Mouse (Mus musculus) midbrain, embryonic 10.5 days (tissue): ENCODE measurements around the gene Ttc34. TPM values are rescaled to one million over a fixed set of nuclear protein-coding genes. Genes with fewer than 3 reads are reported as not detected.

Experiments
- DNase-seq: peaks from one replicate; pipeline ENCODE4 v3.0.0-alpha.2; 2017; ENCODE audit warnings: low spot score
- H3K27ac ChIP-seq: fragments of 300-500 bp; sonication (generic); replicated peaks from 2 replicates; pipeline ENCODE4 v1.5.1; 2016; ENCODE audit warnings: mild to moderate bottlenecking
- H3K27me3 ChIP-seq: fragments of 300-500 bp; sonication (generic); 2 replicates; pipeline ENCODE4 v1.6.1; 2016; ENCODE audit warnings: low read depth, mild to moderate bottlenecking; ENCODE audit not compliant: poor library complexity, severe bottlenecking
- H3K36me3 ChIP-seq: fragments of 300-500 bp; sonication (generic); 2 replicates; pipeline ENCODE4 v1.6.1; 2016; ENCODE audit warnings: mild to moderate bottlenecking, moderate library complexity
- H3K4me1 ChIP-seq: fragments of 300-500 bp; sonication (generic); 2 replicates; pipeline ENCODE4 v1.6.1; 2016
- H3K4me3 ChIP-seq: fragments of 300-500 bp; sonication (generic); 2 replicates; pipeline ENCODE4 v1.5.1; 2016; ENCODE audit warnings: mild to moderate bottlenecking, moderate library complexity
- H3K9me3 ChIP-seq: fragments of 300-500 bp; sonication (generic); replicated peaks from 2 replicates; pipeline ENCODE4 v1.6.1; 2016; ENCODE audit warnings: mild to moderate bottlenecking
- WGBS: fragments of 180-500 bp; shearing (Covaris S2); methylation state at CpG from one replicate; pipeline ENCODE4 v1.1.7; 2016; 5-methylcytosine and 5-hydroxymethylcytosine counted together
- polyA plus RNA-seq: library from polyadenylated mRNA; unstranded; fragments of >200 nt; fragmentation: Nextera tagmentation; extraction: Ambion mirVana; gene quantifications from 2 replicates; pipeline ENCODE4 v1.2.1, GENCODE M21; 2016

Gene Ttc34
- polyA plus RNA-seq, 1 experiment from 2014 or later: 0.22 TPM

DNA sequence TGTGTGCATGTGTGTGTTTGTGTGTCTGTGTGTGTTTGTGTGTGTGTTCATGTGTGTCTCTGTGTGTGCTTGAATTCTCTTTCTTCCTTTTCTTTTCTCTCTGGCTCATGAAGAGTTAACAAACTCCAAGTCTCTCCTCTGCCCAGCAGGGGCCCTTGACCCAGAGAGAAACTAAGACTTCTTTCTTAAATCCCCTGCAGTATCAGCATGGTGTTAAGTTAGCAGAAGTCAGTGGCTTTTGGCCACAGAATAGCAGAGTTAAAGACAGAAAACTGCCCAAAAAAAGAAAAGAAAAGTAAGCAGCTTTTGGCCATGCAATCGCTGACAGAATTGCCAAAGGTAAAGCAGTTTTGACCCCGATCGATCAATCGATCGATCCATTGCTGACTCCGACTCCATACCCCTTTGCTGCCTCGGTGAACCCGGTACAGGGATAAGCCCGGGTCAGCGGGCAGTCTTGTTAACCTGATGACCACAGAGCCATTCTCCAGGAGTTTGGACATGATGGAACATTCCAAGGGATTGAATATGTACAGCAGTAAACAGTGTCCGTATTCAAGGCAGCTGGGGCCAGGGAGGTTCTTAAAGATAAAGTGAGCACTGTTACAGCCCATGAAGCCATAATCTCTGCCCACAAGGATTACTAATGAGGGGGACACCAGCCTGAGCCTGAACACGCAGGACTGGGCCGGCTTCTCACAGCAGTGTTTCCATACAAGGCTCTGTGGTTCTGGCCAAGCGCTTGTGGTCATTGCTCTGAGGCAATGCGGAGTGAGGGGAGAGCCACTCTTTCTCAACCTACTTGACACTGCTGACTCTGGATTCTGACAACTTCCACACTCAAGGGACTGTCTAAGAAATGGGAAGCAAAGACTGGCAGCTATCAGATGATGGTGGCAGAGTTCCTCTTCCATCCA, 73.6 kb downstream of the Ttc34 start:
- no peak for DNase-seq
- 14% methylated on average over 15 of the region's 15 CpGs for WGBS
- Histone ChIP-seq H3K27ac (peak overlapping the region; percentile 47), H3K27me3 (no peaks in the 10 kb centered on the region), H3K9me3 (no peaks in the 10 kb centered on the region), H3K4me1 (peaks cover 33% of the 10 kb centered on the region), H3K4me3 (peak overlapping the region; percentile 29), H3K36me3 (no peaks in the 10 kb centered on the region)

DNA sequence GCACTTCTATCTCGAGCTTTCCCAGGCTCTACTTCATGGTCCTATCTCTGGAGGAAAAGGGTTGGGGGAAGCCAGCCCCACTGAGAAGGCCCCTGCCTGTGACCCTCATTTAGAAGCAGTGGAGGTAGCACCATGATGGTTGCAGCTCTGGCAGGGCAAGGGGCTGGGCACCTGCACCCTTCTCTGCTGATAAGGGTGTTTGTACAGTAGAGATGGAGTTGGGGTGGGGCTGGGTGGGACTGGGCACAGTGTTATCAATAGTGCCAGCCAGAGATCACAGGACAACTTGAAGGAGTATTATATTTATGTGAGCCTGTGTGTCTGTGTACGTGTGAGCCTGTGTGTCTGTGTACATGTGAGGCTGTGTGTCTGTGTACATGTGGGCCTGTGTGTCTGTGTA, 74.4 kb downstream of the Ttc34 start:
- 71% methylated on average over 2 of the region's 2 CpGs for WGBS
- peak overlapping the region; percentile 47 for H3K27ac ChIP-seq
- no peaks in the 10 kb centered on the region for H3K27me3 ChIP-seq
- no peaks in the 10 kb centered on the region for H3K9me3 ChIP-seq
- peaks cover 34% of the 10 kb centered on the region for H3K4me1 ChIP-seq
- DNase-seq: no peak
- no peak overlapping the region for H3K4me3 ChIP-seq
- no peaks in the 10 kb centered on the region for H3K36me3 ChIP-seq

DNA sequence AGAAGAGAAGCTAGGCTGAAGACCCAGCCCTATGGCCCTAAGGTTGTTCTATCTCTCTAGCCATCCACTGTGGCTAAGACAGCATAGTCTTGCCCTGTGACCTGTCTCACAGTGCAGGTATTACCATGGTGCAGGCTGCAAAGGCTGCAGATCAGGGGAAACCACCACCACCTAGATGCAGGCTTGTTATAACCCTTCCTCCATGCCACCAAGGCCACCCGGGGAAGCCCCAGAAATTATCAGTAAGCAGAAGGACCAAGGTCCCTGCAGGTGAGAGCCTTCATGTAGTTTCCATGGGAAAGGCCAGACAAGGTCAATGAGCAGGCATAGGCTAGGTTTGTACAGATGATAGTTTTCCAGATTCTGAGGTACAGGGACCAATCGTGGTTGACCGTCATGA, 76.6 kb downstream of the Ttc34 start:
- Histone ChIP-seq H3K27me3 (no peaks in the 10 kb centered on the region), H3K36me3 (no peaks in the 10 kb centered on the region), H3K4me1 (peaks cover 29% of the 10 kb centered on the region), H3K4me3 (no peak overlapping the region), H3K27ac (peak overlapping the region; percentile 43; the same call in 1 of the 2 replicates), H3K9me3 (0 out of 2 replicates have a peak, but pooled peaks cover 2% of the 10 kb centered on the region)
- no peak for DNase-seq
- WGBS: 95% methylated on average over 3 of the region's 3 CpGs

DNA sequence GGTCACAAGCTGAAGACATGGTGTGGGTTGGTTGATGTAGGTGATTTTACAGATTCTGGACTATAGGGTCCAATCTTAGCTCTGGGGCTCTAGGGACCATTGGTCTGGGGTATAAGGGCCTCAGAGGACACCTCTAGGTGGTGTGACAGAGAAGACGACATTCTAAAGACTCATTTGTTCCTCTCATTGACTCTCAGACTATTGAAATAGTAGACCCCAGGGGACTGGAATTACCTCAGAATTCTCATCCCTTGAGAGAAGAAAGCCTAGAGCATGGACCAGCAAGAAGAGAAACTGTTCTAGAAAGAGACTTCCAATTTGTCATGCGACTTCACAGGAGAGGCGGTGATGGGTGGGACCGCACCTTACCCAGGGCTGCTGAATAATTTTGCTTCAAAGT, 77.0 kb downstream of the Ttc34 start:
- H3K9me3 ChIP-seq: 0 out of 2 replicates have a peak, but pooled peaks cover 2% of the 10 kb centered on the region
- H3K27ac ChIP-seq: no peak overlapping the region
- 92% methylated on average over 4 of the region's 4 CpGs for WGBS
- no peak for DNase-seq
- peaks cover 29% of the 10 kb centered on the region for H3K4me1 ChIP-seq
- no peaks in the 10 kb centered on the region for H3K27me3 ChIP-seq
- H3K36me3 ChIP-seq: no peaks in the 10 kb centered on the region
- H3K4me3 ChIP-seq: no peak overlapping the region

DNA sequence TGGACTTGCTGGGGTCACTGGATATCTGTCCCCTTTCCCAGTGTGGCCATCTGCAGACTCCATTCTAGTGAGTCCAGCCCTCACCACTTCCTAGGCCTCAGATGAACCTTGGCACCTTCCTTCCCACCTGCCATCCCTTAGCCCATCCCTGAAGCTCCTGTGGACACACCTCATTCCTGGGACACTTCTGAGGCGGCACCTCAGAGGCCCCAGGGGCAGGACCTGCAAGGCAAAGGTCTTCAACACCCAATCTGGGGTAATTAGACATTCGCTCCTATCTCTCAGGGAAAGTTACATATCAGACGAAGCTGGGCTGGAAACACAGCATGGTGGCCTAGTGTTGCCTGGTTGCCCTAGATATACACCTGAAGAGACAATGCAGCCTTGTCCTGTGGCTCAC, 77.4 kb downstream of the Ttc34 start:
- Histone ChIP-seq H3K36me3 (no peaks in the 10 kb centered on the region), H3K9me3 (0 out of 2 replicates have a peak, but pooled peaks cover 2% of the 10 kb centered on the region), H3K4me1 (peaks cover 29% of the 10 kb centered on the region), H3K27me3 (no peaks in the 10 kb centered on the region), H3K27ac (no peak overlapping the region), H3K4me3 (no peak overlapping the region)
- 87% methylated on average over 3 of the region's 3 CpGs for WGBS
- DNase-seq: no peak

DNA sequence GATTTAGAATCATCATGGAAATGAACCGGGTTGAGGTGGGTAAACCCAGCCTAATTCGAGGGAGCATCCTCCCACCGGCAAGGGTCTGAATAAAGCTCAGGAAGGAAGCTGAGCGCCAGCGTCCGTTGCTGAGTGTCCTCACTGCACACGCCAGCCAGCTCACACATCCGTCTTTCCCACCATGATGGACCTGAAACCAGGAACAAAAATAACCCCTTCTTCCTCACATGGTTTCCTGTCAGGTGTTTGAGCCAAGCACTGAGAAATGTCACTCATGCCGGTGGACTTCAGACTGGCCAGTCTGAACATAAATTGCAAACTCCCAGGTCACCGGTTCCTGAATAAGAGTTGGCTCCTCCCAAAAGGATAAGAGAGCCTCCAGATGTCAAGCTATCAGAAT, 78.0 kb downstream of the Ttc34 start:
- H3K4me1 ChIP-seq: peaks cover 25% of the 10 kb centered on the region
- H3K9me3 ChIP-seq: 0 out of 2 replicates have a peak, but pooled peaks cover 2% of the 10 kb centered on the region
- H3K36me3 ChIP-seq: no peaks in the 10 kb centered on the region
- no peak for DNase-seq
- H3K4me3 ChIP-seq: no peak overlapping the region
- no peaks in the 10 kb centered on the region for H3K27me3 ChIP-seq
- WGBS: 90% methylated on average over 10 of the region's 10 CpGs
- H3K27ac ChIP-seq: 0 out of 2 replicates have a peak overlapping the region, but pooled peaks have one; percentile 42

DNA sequence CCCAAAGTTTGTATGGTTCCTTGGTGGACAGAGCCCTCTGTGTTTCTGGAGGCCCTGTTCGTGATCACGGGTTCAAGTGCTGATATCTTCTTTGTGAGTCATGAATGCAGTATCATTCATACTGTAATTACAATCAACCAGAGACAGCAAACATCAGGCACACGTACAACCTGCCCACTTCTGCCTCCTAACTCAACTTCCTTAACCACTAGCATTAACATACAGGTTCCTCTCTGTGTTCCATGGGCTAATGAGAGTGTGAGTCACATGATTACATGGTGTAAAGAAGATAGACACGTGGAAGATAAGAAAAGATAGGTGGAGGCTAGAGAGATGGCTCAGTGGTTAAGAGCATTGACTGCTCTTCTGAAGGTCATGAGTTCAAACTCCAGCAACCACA, 79.4 kb downstream of the Ttc34 start:
- H3K36me3 ChIP-seq: no peaks in the 10 kb centered on the region
- no peak overlapping the region for H3K27ac ChIP-seq
- H3K4me3 ChIP-seq: no peak overlapping the region
- H3K9me3 ChIP-seq: 0 out of 2 replicates have a peak, but pooled peaks cover 2% of the 10 kb centered on the region
- WGBS: 88% methylated on average over 4 of the region's 4 CpGs
- H3K27me3 ChIP-seq: no peaks in the 10 kb centered on the region
- DNase-seq: no peak
- peaks cover 11% of the 10 kb centered on the region for H3K4me1 ChIP-seq

Other genes with a start within 250 kb of the Ttc34 start
- gene Prdm16, start 200.6 kb upstream of the Ttc34 start, polyA plus RNA-seq: 12.5 and 14.1 TPM in 2 replicates
- not detected in 2 replicates for gene Actrt2, start 169.6 kb upstream of the Ttc34 start, polyA plus RNA-seq
- gene Mmel1, start 32.1 kb downstream of the Ttc34 start, polyA plus RNA-seq: 0.20 and 0.35 TPM in 2 replicates
- 45.9 and 46.8 TPM in 2 replicates for gene Fam213b, start 61.7 kb downstream of the Ttc34 start, polyA plus RNA-seq
- gene Tnfrsf14, start 91.1 kb downstream of the Ttc34 start, polyA plus RNA-seq: 0.67 and 0.99 TPM in 2 replicates
- gene Hes5, start 123.5 kb downstream of the Ttc34 start, polyA plus RNA-seq: 690 and 827 TPM in 2 replicates
- gene Pank4, start 126.7 kb downstream of the Ttc34 start, polyA plus RNA-seq: 47.6 and 48.6 TPM in 2 replicates
- gene Plch2, start 219.3 kb downstream of the Ttc34 start, polyA plus RNA-seq: 0.57 and 0.72 TPM in 2 replicates
- gene Pex10, start 229.6 kb downstream of the Ttc34 start, polyA plus RNA-seq: 21.0 and 21.1 TPM in 2 replicates
- gene Rer1, start 248.9 kb downstream of the Ttc34 start, polyA plus RNA-seq: 137 and 147 TPM in 2 replicates
- gene Morn1, start 249.1 kb downstream of the Ttc34 start, polyA plus RNA-seq: 5.1 and 6.2 TPM in 2 replicates